Mouse (Mus musculus) kidney, postnatal 25 days (tissue): ENCODE data around the gene Atxn2l.
"Not testable (repeated sequence)": the region's sequence is repeated elsewhere in the genome, so short reads cannot be mapped to it uniquely, and the experiment has no call there.

Source experiments
- DNase-seq, 2 experiments: peaks; one replicate each; pipeline ENCODE4 v3.0.0; 2021; ENCODE audit warnings: mixed read lengths in 2 of 2

The Atxn2l gene

GRCm38 (mm10) chr7:126487617-126488385, 15.4 kb downstream of the Atxn2l start:
- DNase-seq: not testable (repeated sequence)

DNA sequence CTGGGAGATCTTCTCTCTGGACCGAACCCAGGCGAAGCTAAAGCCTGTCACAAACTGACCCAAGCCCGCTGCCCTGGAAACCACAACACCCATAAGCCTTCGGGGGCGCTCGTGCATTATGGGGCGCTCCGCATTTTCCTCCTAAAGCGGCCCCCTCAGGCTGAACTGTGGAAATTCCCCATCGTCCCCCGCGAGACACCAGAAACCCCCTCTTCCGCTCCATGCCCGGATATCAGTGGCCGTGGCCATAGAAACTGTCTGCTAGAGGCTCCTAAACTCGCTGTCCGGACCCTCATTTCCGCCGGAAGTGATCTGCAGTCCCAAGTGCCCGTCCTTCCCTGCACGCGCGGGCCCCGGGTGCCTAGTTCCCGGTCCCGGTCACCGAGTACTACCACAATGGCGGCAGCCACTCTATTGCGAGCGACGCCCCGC, 16.2 kb downstream of the Atxn2l start, which contains the start of gene Tufm:
Gene Tufm (plus strand): TSS at position 310 of the 432 bp plus-strand sequence.
- peak; percentile 97 to 99 for DNase-seq

DNA sequence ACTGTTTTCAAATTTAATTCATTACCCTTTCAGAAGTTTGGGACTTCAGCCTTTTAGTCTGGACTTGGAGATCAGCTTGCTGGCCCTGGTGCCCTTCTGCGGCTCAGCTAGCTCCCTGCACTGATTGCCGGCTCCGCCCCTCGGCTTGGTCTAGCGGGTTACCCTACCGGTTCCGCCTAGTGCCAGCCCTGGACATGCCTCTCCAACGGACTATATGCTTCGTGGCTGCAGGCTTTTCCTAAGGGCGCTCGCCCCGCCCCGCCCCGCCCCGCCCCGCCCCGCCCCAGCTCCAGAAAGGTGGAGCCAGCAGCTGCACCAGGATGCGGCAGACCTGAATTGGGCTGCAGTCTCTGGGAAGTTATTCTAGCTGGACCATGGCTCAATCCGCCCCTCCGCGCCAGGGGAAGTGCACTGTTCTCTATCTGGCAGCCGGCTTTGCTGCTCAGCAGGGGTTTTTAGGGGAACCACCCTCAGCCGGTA, 20.8 kb downstream of the Atxn2l start:
- DNase-seq: peak; percentile 94 to 98

DNA sequence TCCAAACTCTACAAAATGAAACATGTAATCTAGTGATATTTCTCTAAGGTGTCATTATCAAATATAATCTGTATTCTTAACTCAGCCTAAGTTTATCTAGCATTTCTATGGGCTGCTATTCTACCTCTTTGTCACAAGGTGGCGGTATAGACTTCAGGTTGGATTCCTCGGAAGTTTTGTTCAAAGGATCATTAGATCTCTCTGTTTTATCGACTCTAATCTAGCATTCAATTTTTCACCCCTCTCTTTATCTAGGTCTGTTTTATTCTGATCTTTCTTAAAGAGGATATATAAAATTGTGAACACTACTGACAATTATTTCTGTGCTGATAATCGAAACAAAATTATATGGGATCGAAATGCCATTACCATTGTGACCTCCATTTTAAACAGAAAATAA, 21.5 kb downstream of the Atxn2l start:
- DNase-seq: no peak

DNA sequence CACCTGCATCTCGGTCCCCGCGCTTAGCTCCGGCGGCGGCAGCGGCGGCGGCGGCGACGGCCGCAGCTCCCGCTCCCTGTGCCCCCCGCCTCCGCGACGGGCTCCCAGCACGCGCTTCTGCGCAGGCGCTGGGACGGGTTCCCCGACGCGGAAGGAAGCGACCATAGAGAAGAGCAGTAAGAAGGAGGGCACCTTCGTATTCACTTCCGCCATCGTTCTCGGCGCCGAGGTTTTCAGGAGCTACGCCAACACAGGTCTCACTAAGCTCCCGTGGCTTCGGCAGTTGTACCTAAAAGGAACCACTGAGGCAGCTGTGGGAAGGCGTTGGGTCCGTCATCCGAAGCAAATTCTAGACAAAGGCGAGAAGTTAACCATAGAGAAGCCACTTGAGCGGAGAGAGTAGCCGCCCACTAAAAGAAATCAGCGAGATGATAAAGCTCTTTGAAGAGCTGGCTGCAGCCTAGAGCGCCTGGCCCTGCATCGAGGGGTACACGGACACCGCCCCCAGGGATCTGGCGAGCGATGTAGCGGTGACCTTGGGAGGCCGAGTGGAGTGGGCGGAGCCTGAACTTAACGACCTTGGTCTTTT, 28.1 kb downstream of the Atxn2l start, which contains the start of gene Sh2b1:
Gene Sh2b1 (minus strand): TSS at position 432 of the 589 bp plus-strand sequence.
- peak; percentile 87 to 96 for DNase-seq

DNA sequence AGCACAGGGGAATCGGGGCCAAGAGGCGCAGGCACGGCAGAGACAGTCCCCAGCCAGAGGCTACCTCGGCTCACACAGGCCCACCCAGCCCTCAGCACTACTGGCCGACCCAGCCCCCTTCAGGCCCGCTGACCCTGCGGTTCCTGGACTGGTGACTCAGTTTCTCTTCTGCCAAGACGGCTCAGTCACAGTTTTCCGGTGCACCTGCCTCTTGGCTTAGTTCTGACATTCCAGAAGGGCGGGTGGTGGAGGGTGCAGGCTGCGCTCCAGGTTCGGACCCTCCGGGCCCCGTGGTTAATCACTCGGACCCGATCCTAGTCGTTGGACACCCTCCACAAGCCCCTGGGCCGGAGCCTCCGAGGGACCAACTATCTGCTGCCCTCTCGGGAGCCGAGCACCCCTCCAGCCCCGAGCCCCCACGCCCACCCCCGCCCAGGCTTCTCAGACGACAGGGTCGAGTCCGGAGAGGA, 28.7 kb downstream of the Atxn2l start:
- peak in 1 of 2 experiments; percentile 10 for DNase-seq

DNA sequence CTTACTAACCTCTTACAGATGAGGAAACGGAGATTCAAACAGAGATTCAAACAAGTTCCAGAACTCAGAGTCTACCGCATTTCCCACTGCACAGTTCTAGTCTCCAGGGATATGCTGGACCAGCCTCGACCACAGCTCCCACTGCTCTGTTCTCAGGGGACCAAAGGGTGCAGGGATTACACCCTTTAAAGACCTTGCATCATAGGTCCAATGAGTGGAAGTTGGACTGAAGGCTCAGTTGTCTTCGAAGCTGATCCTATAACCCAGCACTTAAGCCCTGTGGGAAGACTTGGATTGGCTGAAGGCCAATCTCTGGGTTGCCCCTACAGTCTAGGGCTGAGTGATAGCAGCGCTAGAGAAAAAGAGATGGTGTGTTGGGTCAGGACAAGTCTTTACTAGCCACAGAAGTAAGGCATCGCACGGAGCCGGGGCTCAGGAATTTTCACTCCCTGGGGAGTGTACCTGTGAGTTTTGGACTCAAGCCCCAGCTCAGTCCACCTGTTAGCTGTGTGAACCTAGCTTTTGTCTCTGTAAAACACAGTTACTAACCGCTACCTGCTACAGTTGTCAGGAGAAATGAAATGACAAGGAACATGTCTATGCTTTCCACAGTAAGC, 29.7 kb downstream of the Atxn2l start:
- no peak for DNase-seq

GRCm38 (mm10) chr7:126472713-126473112, 30.5 kb downstream of the Atxn2l start:
- DNase-seq: no peak

- no peak for DNase-seq
These were observed 30.9 kb downstream of the Atxn2l start for GRCm38 (mm10) chr7:126472306-126472705.

DNA sequence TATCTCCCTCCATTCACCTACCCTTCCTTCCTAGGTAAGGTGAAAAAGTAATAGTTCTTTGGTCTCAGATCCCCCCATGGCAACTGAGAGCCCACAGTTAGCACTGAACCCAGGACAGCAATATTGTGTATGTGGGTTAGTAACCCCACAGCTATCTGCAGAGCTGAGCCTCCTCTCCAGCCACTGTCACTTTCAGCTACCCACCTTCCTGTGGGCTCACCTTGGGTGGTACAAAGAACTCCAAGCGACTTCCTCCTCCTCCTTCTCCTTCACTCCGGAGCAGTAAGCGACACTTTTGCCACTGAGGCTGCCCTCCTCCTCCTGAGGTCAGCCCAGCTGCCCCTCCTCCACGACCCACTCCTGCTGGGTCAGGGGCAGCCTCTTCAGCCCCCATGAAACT, 31.4 kb downstream of the Atxn2l start:
- no peak for DNase-seq

DNA sequence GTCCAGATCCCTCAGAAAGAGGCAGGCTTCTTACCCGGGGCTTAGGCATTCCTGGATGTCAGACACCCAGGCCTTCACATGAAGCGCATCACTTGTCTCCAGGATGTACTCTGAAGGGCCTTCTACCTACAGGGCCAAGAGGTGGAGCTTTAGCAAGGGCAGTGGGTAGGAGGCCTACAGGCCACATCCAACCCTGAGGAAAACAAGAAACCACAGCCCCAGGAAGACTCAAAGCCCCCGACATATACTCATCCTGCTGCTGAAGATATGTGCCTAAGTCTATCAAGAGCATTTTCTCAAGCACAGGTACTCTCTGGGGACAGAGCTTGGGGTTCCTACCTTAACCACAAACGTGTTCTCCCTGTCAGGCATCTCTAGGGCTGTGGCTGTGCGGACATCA, 31.9 kb downstream of the Atxn2l start:
- no peak for DNase-seq

DNA sequence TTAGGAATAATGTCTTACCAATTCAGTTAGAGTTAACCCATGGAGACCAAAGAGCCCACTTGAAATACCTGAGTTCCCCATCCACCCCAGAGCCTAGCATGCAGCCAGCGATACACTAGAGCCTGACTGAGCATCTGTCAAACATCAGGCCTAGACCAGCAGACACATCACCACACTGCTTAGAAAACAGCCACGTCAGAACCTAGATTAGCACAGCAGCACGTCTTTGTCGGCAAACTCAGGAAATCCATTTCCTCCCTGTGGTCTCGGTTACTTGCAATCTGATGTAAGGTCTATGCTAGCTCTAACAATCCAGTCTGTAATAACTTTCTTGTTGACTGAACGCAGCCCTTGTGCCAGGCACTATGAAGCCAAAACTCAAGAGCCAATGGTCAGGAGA, 33.2 kb downstream of the Atxn2l start:
- DNase-seq: no peak

DNA sequence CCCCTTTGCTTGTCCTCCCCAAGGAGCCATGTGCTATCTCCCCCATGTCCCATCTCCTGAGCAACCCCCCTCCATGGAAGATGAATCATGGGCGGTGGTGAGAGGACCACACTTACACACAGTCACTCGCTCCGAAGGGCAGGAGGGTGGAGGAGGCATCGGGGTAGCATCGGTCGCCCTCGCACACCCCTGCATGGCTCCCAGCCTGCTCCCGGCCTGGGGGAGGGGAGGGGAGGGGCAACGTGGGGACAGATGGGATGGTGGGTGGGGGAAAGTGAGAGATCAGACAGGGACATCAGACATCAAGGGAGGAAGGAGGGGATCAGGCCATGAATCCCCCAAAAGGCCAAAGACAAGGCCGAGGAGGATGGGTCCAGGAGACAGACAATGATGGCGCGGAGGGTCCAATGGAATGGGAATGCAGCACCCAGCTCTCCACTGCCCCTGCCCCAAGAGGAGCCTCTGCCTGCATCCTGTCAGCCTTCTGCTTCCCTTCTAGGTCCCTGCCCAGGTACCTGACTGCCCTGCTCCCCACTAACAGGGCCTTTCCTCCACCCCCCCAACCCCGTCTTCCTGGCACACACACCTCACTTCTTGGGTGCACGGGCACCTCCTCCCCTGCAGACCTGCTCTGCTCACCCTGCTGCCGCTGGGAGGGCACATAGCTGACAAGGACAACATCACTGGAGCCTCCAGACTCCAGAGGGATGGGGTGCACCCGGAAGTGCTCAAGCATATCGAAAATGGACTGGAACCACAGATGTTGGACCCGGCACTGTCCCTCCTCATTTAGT, 35.2 kb downstream of the Atxn2l start:
- DNase-seq: no peak

- DNase-seq: peak; percentile 59 to 63
These were observed 36.0 kb downstream of the Atxn2l start for GRCm38 (mm10) chr7:126467271-126467670.

DNA sequence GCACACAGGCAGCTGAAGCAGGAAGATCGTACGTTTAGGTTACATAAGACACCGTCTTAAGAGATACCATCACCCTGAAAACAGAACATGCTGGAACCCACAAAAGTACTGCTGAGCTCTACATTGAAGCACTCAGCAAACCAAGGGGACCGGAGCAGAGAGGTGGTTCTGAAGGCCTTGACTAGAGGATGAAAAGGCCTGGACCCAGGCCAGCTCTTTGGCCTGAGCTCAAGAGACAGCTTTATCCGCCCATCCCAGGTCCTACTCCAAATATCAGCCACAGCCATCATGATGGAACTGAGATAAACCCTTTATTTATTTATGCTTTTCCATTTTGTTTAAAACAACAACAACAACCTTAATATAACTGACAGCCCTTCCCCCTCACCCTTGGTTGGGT, 36.5 kb downstream of the Atxn2l start:
- DNase-seq: no peak

- no peak for DNase-seq
These were observed 37.1 kb downstream of the Atxn2l start for GRCm38 (mm10) chr7:126466116-126466515.

DNA sequence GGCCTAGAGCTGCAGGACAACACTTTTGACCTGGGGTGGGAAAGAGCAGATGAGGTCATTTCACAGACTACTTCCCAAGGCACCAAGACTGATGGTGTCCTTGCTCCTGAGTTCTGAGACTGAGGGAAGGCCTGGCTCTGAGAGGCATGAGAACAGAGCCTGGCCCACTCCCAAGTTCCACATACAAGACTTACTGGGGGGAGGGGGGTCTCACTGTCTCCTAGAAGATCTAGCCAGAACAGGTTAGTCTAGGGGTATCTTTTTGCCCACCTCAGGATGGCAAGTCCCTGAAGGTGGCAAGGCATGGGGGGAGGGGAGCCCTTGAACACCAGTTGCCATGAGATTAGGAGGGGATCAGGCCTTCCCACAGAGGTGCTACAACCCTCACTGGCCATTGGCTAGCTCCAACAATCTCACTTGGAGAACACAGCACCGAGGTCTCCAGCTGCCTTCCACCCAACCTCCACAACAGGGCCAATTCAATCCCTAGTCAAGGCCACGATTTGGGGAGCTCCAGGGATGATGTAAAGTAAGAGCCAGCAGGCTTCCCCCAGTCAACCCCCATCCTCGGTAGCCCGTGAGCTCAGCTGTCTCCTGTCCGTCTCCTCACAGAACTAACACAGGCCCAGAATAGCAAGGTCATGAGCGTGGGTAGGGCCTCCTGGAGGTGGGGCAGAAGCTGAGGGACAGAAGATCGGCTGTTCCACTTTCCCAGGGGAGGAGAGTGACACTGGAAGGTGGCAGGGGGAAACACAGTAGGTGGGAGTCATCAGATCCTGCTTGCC, 37.8 kb downstream of the Atxn2l start:
- no peak for DNase-seq

DNA sequence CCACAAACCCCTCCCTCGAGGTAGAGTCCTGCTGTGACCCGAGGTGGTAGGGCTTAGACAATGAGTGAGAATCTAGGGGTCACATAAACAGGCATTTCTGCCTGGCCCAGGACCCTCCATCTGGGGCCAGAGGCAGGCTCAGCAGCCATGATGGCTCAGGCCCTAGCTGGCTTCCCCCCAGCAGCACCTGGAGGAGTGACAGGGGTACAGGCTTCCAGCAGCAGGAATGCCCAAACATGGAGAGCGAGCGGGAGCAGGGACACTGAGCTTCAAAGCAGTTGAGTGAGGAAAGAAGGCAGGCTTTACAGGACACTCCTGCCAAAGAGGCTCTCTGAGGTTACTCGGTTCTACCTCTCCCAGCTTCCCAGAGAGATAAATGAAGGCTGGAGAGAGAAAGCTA, 38.4 kb downstream of the Atxn2l start:
- no peak for DNase-seq

GRCm38 (mm10) chr7:126464121-126464520, 39.1 kb downstream of the Atxn2l start:
- no peak for DNase-seq

- DNase-seq: no peak
These were observed 39.7 kb downstream of the Atxn2l start for GRCm38 (mm10) chr7:126463547-126463946.

- no peak for DNase-seq
These were observed 40.2 kb downstream of the Atxn2l start, which contains the start of gene Atp2a1 for GRCm38 (mm10) chr7:126463004-126463403. Gene Atp2a1, minus strand, starts transcription at chr7:126463108.

DNA sequence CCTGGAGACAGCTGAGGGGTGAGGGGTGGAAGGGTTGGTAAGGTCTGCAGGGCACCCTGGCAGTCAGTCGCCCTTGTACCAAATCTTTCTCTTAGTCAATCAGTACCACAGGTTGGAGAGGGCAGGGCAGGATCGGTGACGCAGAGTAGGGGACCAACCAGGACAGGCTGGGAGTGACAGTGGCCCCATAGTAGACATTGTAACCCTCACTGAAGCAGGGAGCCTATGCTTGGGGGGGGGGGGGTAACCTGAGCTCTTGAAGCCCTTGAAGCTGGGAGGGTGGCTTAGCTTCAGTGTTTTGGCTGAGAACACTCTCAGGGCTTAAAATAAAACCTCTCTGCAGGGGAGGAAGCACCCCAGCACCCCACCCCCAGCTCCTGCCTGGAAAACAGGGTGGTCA, 41.6 kb downstream of the Atxn2l start:
- no peak for DNase-seq
